Mouse (Mus musculus) spleen, adult 2 months (tissue): Measurements from ENCODE around the gene Tenm4.

Experiments
- CTCF ChIP-seq: fragments of 200-500 bp; IDR thresholded peaks from 2 replicates; pipeline ENCODE4 v1.5.1; 2011; ENCODE audit warnings: mild to moderate bottlenecking, inconsistent platforms; ENCODE audit not compliant: insufficient read depth, insufficient read length, insufficient replicate concordance; ENCODE audit errors: extremely low read depth
- POLR2A ChIP-seq: fragments of 200-500 bp; IDR thresholded peaks from 2 replicates; pipeline ENCODE4 v1.6.1; 2011; ENCODE audit warnings: low read depth, low read length, inconsistent platforms

GRCm38 (mm10) chr7:96742221-96742620 is 571.2 kb downstream of the Tenm4 start:
- TF ChIP-seq POLR2A (no peak), CTCF (no peak)
